In the genomic region with DNA sequence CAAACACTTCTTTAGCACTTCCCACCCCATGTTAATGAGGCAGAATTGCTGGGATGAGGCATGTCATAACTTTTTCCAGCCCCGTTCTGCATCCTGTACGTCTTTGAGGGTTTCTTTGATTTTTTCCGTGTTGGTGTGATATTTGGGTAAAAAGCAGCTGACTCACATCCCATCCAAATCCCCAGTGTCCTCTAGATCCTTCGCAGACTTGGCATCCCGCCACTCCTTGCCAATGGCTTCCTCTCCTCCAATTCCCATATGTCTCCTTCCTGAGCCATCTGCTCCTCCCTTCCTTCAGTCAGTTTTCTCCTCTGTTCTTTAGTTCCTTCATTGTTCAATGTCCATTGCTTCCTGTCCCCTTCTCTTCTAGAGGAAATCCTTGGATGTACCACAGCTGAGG, we compare ENCODE assay signal across 8 mouse cellular contexts.
DNase-seq lines count a peak whose midpoint lies in the region; ATAC-seq and TF ChIP-seq lines count a peak whose summit lies in the region.

No protein-coding gene starts in this region.

- no peak for ATAC-seq in megakaryocyte, adult 5-6 weeks (ENCODE audit: poor library complexity, severe bottlenecking)

- no peak for TF ChIP-seq CTCF in brain, embryonic 14.5 days (IDR thresholded peaks at IDR 0.05; ENCODE audit: borderline replicate concordance, extremely low read depth, insufficient read depth, insufficient read length)

- no peak for TF ChIP-seq POLR2A in brain, embryonic 14.5 days (IDR thresholded peaks at IDR 0.05; ENCODE audit: borderline replicate concordance, extremely low read depth, insufficient read depth, insufficient read length, poor library complexity, severe bottlenecking)

- DNase-seq in kidney, adult 9 months = peak; percentile 20
- no peak for DNase-seq in kidney, adult 11 months
- peak; percentile 89 for DNase-seq in brain, embryonic 14.5 days (ENCODE audit: low read depth)
- peak; percentile 32 to 57 for DNase-seq in frontal cortex, postnatal 14 days (ENCODE audit: low spot score in 2 of 2)
- peak; percentile 23 to 61 for DNase-seq in layer of hippocampus, postnatal 25 days (ENCODE audit: extremely low spot score in 1 of 2, low spot score in 1 of 2)
- DNase-seq in yolk sac, embryonic 10.5 days (ENCODE audit: low spot score) = peak; percentile 4
- DNase-seq in thymus, postnatal 4 days = no peak

Comparison
In these comparisons a context has a peak if more than half of its experiments do, and no peak if none do; other contexts are left out.
1. DNase-seq: peak in kidney, adult 9 months (single experiment), brain, embryonic 14.5 days (single experiment), frontal cortex, postnatal 14 days (2 of 2), layer of hippocampus, postnatal 25 days (2 of 2) and yolk sac, embryonic 10.5 days (single experiment); none in kidney, adult 11 months (single experiment) and thymus, postnatal 4 days (single experiment).